Mouse (Mus musculus): ENCODE data around the gene Fuom.

Fuom gene

GRCm38 (mm10) chr7:140049115-140049689 is 53.0 kb downstream of the Fuom start:
- no peak for DNase-seq

- no peak for DNase-seq
Observed at GRCm38 (mm10) chr7:140048361-140049114, 53.7 kb downstream of the Fuom start, which contains the start of gene Msx3. Gene Msx3 (minus strand): TSS chr7:140049089.

- no peak for DNase-seq
Observed at GRCm38 (mm10) chr7:140047811-140048311, 54.4 kb downstream of the Fuom start.

Data from layer of hippocampus, adult 9-11 months (tissue).